Mouse (Mus musculus) spleen, postnatal 10 days (tissue): Measurements from ENCODE around the gene Uaca.

ENCODE experiments used
- DNase-seq, 2 experiments: peaks; one replicate each; pipeline ENCODE4 v3.0.0; 2021 to 2022; ENCODE audit warnings: low spot score in 2 of 2

Uaca gene

GRCm38 (mm10) chr9:60837078-60837448 is 42.7 kb downstream of the Uaca start:
- no peak for DNase-seq

GRCm38 (mm10) chr9:60837449-60838141 is 43.3 kb downstream of the Uaca start:
- no peak for DNase-seq

GRCm38 (mm10) chr9:60838331-60838872 is 44.1 kb downstream of the Uaca start:
- no peak for DNase-seq

GRCm38 (mm10) chr9:60841393-60841792 is 47.1 kb downstream of the Uaca start:
- DNase-seq, result no peak

GRCm38 (mm10) chr9:60843415-60844076 is 49.2 kb downstream of the Uaca start:
- DNase-seq, result no peak

- no peak for DNase-seq
Measured at GRCm38 (mm10) chr9:60848730-60849129, 54.4 kb downstream of the Uaca start.

GRCm38 (mm10) chr9:60849986-60850385 is 55.6 kb downstream of the Uaca start:
- DNase-seq, result no peak

GRCm38 (mm10) chr9:60854196-60854595 is 59.9 kb downstream of the Uaca start:
- no peak for DNase-seq

GRCm38 (mm10) chr9:60857833-60858232 is 63.5 kb downstream of the Uaca start:
- peak in 1 of 2 experiments; percentile 50 for DNase-seq

- DNase-seq, result peak in 1 of 2 experiments; percentile 41
Measured at GRCm38 (mm10) chr9:60858306-60858960, 64.1 kb downstream of the Uaca start.

- DNase-seq, result no peak
Measured at GRCm38 (mm10) chr9:60859031-60859430, 64.7 kb downstream of the Uaca start.

- DNase-seq, result no peak
Measured at GRCm38 (mm10) chr9:60861030-60861429, 66.7 kb downstream of the Uaca start.

- DNase-seq, result no peak
Measured at GRCm38 (mm10) chr9:60864664-60865063, 70.3 kb downstream of the Uaca start.

GRCm38 (mm10) chr9:60865866-60866265 is 71.5 kb downstream of the Uaca start:
- no peak for DNase-seq

GRCm38 (mm10) chr9:60870451-60870850 is 76.1 kb downstream of the Uaca start:
- no peak for DNase-seq

GRCm38 (mm10) chr9:60870919-60871503 is 76.7 kb downstream of the Uaca start:
- DNase-seq, result no peak

- no peak for DNase-seq
Measured at GRCm38 (mm10) chr9:60873257-60874054, 79.1 kb downstream of the Uaca start.

- no peak for DNase-seq
Measured at GRCm38 (mm10) chr9:60874055-60874392, 79.7 kb downstream of the Uaca start.

- DNase-seq, result no peak
Measured at GRCm38 (mm10) chr9:60876085-60876484, 81.7 kb downstream of the Uaca start.

GRCm38 (mm10) chr9:60876531-60876930 is 82.2 kb downstream of the Uaca start:
- DNase-seq, result no peak

- DNase-seq, result no peak
Measured at GRCm38 (mm10) chr9:60878051-60878557, 83.8 kb downstream of the Uaca start.
